Mouse (Mus musculus): Measurements from ENCODE around the gene Ctu2. TPM values are rescaled to one million over a fixed set of nuclear protein-coding genes. Genes with fewer than 3 reads are reported as not detected.

The Ctu2 gene
- total RNA-seq, 1 experiment from 2014 or later: 24.1 TPM

DNA sequence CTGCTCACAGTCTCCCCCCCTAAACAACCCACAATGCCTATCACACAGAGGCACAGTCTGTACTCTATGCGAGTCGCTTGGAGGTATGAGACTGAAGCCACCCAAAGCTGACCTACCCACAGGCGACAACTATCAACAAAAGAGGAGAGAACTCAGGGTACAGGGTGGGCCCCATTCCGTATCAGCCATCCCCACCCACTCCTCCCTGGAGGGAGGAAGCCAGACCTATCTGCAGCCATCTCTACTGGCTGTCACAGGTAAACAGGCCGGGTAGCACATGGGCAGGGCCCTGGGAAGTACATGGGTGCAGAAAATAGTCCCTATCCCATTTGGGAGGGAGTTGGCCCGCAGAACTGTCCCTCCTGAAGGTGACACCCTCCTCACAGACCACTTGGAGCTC is 49.1 kb downstream of the Ctu2 start:
- ATAC-seq (ENCODE audit: extremely low read depth, insufficient number of reproducible peaks, low FRiP score, poor library complexity, severe bottlenecking): no peak

DNA sequence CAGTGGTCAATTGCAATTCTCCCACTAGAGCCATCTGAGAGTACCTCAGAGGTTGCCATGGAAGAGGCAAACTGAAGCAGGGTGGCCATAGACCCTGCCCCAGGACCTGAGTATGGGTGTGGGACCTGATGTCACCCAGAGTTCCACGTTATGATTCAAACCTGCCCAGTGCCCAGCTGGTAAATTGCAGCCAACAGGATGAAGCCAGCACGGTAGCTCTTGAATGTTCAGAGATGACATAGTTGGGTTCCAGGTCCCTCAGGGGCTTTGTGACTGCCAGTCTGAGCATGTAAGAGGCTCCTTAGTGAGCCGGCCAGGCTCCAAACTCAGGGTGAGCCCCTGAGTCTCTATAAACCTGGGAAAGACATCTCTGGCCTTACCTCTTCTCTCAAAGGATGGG is 50.1 kb downstream of the Ctu2 start:
- ATAC-seq (ENCODE audit: extremely low read depth, insufficient number of reproducible peaks, low FRiP score, poor library complexity, severe bottlenecking): no peak

DNA sequence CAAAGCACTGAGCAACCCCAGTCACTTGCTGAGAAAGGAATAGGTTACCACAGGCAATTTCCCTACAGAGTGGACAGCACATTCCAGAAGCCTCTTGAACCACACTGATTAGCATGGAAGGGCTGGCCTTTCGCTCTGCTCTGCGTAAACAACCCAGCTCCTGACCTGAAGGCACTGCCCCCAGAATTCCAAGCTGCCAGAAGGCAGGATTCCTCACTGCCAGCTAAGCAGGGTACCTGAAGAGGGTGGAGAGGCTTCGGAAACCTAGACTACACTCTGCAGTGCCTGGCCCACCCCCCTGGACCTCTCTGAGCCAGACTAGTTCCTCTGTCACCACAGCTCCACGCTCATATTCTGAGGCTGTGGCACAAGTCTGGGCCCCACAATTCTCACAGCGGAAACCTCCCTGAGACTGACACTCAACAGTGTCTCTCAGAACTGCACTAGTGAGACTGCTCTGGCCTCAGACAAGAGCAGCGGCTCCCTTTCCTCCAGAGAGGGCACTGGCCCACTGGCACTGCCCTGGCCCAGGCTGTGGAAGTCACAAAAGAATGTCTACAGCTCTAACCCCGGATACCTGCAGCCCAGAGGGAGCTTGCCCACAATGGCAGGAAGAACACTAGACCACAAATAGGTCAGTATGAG is 50.7 kb downstream of the Ctu2 start:
- no peak for ATAC-seq (ENCODE audit: extremely low read depth, insufficient number of reproducible peaks, low FRiP score, poor library complexity, severe bottlenecking)

DNA sequence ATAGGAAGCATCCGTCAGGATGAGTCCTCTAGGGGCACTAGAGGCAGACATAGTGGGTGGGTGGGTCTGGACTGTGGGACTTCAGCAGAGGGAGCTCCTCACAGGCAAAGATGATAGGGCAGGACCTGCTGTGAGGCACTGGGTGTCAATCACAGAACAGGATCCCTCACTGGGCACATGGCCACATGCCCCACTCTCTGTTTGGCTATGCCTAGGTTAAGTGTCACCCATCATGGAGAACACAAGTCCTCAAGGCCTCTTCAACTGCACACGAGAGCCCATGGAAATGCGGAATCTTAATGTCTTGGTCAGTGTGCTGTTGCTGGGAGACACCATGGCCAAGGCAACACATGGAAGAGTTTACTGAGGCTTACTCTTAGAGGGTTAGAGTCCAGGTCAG is 52.0 kb downstream of the Ctu2 start:
- ATAC-seq (ENCODE audit: extremely low read depth, insufficient number of reproducible peaks, low FRiP score, poor library complexity, severe bottlenecking): no peak

DNA sequence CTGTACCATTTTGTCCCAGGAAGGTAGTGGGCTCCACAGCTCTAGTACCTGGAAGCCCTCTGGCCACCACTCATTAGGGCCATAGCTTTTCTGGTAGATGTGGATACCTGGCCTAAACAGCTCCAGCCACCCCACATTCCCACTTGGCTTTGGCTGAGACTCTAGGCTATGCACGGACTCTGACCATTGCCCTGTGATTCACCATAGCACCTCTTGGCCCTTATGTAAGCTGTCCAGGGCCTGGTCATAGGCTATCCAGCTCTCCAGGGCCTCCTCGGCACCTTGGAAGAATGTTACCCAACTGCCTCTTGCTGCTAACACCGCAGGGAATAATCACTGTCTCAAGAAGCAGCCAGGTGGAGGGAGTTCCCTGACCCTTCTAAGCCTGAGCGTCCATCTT is 53.2 kb downstream of the Ctu2 start:
- ATAC-seq (ENCODE audit: extremely low read depth, insufficient number of reproducible peaks, low FRiP score, poor library complexity, severe bottlenecking): no peak

DNA sequence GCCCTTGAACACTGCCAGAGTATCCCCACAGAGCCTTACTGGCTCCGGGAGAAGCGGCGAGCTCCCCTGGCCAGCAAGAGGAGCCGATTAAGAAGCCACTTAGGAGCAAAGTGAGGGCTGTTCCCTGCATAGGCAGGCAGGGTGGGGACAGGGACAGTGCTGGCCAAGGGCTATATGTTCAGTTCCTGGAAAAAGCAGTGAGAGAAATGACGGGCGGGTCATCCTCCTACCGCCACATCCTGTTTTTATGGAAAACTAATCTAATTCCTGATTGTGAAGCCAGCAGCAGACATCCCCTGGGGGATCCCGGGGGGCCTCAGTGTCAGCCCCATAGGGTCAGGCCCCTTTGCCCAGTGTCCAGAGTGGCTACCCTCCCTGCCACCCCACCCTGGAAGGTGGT is 55.4 kb downstream of the Ctu2 start:
- ATAC-seq (ENCODE audit: extremely low read depth, insufficient number of reproducible peaks, low FRiP score, poor library complexity, severe bottlenecking): no peak

Other genes with a start within 250 kb of the Ctu2 start
- 3.8 and 5.0 TPM in 2 replicates for gene Zfpm1, start 194.0 kb upstream of the Ctu2 start, total RNA-seq (2017)
- not detected in 2 replicates for gene Trhr2, start 115.4 kb upstream of the Ctu2 start, total RNA-seq (2017)
- gene Zc3h18, start 99.5 kb upstream of the Ctu2 start, total RNA-seq (2017): 75.5 and 80.3 TPM in 2 replicates
- gene Il17c, start 54.1 kb upstream of the Ctu2 start, total RNA-seq (2017): not detected in 2 replicates
- 285 and 300 TPM in 2 replicates for gene Cyba, start 43.2 kb upstream of the Ctu2 start, total RNA-seq (2017)
- 4.8 TPM in 2 replicates for gene Mvd, start 32.7 kb upstream of the Ctu2 start, total RNA-seq (2017)
- gene Snai3, start 15.4 kb upstream of the Ctu2 start, total RNA-seq (2017): 0.47 and 1.5 TPM in 2 replicates
- 42.0 and 46.2 TPM in 2 replicates for gene Rnf166, start 79 bp upstream of the Ctu2 start, total RNA-seq (2017)
- gene Piezo1, start 75.2 kb downstream of the Ctu2 start, total RNA-seq (2017): 22.1 and 24.4 TPM in 2 replicates
- gene Cdt1, start 91.9 kb downstream of the Ctu2 start, total RNA-seq (2017): 29.8 and 30.4 TPM in 2 replicates
- gene Aprt, start 100.8 kb downstream of the Ctu2 start, total RNA-seq (2017): 26.4 and 42.6 TPM in 2 replicates
- 11.2 and 17.1 TPM in 2 replicates for gene Galns, start 135.3 kb downstream of the Ctu2 start, total RNA-seq (2017)
- 18.3 and 23.7 TPM in 2 replicates for gene Trappc2l, start 135.5 kb downstream of the Ctu2 start, total RNA-seq (2017)
- gene Pabpn1l, start 146.6 kb downstream of the Ctu2 start, total RNA-seq (2017): not detected in 2 replicates
- 6.8 and 17.8 TPM in 2 replicates for gene Cbfa2t3, start 223.0 kb downstream of the Ctu2 start, total RNA-seq (2017)

Measured in neutrophil, adult 5-6 weeks (primary cell).